Mouse (Mus musculus) midbrain, embryonic 13.5 days (tissue): Measurements from ENCODE around the gene Tprkb. TPM values are rescaled to one million over a fixed set of nuclear protein-coding genes. Genes with fewer than 3 reads are reported as not detected.

Source experiments
- polyA plus RNA-seq: library from polyadenylated mRNA; unstranded; fragments of >200 nt; fragmentation: Nextera tagmentation; extraction: Ambion mirVana; gene quantifications from 2 replicates; pipeline ENCODE4 v1.2.1, GENCODE M21; 2015

The Tprkb gene
- polyA plus RNA-seq, 1 experiment from 2014 or later, result 41.0 TPM

Other genes starting within 250 kb of the Tprkb start
- gene Nat8f7, start 198.7 kb upstream of the Tprkb start, polyA plus RNA-seq, result not detected in 2 replicates
- 0.30 and 0.41 TPM in 2 replicates for gene Nat8f3, start 146.1 kb upstream of the Tprkb start, polyA plus RNA-seq
- gene Nat8f6, start 90.9 kb upstream of the Tprkb start, polyA plus RNA-seq, result not detected in 2 replicates
- 0.22 TPM in 1 of 2 replicates, not detected in the other for gene Nat8f5, start 90.9 kb upstream of the Tprkb start, polyA plus RNA-seq
- gene Nat8, start 79.8 kb upstream of the Tprkb start, polyA plus RNA-seq, result not detected in 2 replicates
- gene Nat8f2, start 42.7 kb upstream of the Tprkb start, polyA plus RNA-seq, result not detected in 2 replicates
- 7.0 TPM in 2 replicates for gene Nat8f4, start 7.0 kb upstream of the Tprkb start, polyA plus RNA-seq
- 14.0 and 15.7 TPM in 2 replicates for gene Nat8f1, start 3.8 kb downstream of the Tprkb start, polyA plus RNA-seq
- 50.9 and 51.3 TPM in 2 replicates for gene Dusp11, start 49.8 kb downstream of the Tprkb start, polyA plus RNA-seq
- gene Figla, start 104.3 kb downstream of the Tprkb start, polyA plus RNA-seq, result not detected in 2 replicates
- gene Add2, start 116.8 kb downstream of the Tprkb start, polyA plus RNA-seq, result 200 and 208 TPM in 2 replicates